ENCODE assay signal across 16 mouse cellular contexts in genomic region chr4:54636986-54637641, GRCm38 (mm10).
A peak's percentile ranks its signal among the peaks of the same experiment; 100 is the strongest.
DNase-seq lines count a peak whose midpoint lies in the region; ATAC-seq and TF ChIP-seq lines count a peak whose summit lies in the region.
"Had no signal": no experiment of that assay in that cellular context is flagged by ENCODE, and none has a peak within 500 bp of the region (broad histone marks: within the 10 kb centered on the region; RNA-seq: fewer than 3 reads in every experiment).

No protein-coding gene starts in this region.

- 39% methylated on average over 3 of the region's 3 CpGs for WGBS in forebrain, embryonic 10.5 days
- WGBS in forebrain, embryonic 15.5 days: 18% methylated on average over 3 of the region's 3 CpGs
- 27% methylated on average over 3 of the region's 3 CpGs for WGBS in hindbrain, embryonic 12.5 days
- 27% methylated on average over 3 of the region's 3 CpGs for WGBS in midbrain, embryonic 16.5 days
- WGBS in liver, postnatal 0 days (ENCODE audit: insufficient replicate concordance): 24% methylated on average over 3 of the region's 3 CpGs

- no peak overlapping the region for H3K9ac ChIP-seq in forebrain, embryonic 15.5 days (replicated peaks)
- H3K9ac ChIP-seq in hindbrain, embryonic 12.5 days: no peak overlapping the region
- H3K9ac ChIP-seq in midbrain, embryonic 16.5 days (ENCODE audit: low read depth, low read length): no peak overlapping the region
- H3K9ac ChIP-seq in liver, postnatal 0 days (replicated peaks): no peak overlapping the region
- H3K9ac ChIP-seq: limb, embryonic 12.5 days had no signal

- no peaks in the 10 kb centered on the region for H3K27me3 ChIP-seq in forebrain, embryonic 10.5 days (ENCODE audit: poor library complexity, severe bottlenecking)
- no peaks in the 10 kb centered on the region for H3K27me3 ChIP-seq in forebrain, embryonic 15.5 days
- H3K27me3 ChIP-seq in hindbrain, embryonic 12.5 days: no peaks in the 10 kb centered on the region
- no peaks in the 10 kb centered on the region for H3K27me3 ChIP-seq in midbrain, embryonic 16.5 days (ENCODE audit: control insufficient read depth, insufficient read depth, low read depth, low read length)
- no peaks in the 10 kb centered on the region for H3K27me3 ChIP-seq in liver, postnatal 0 days (ENCODE audit: insufficient read depth, low read length)
- H3K27me3 ChIP-seq: limb, embryonic 12.5 days had no signal

- H3K4me3 ChIP-seq in forebrain, embryonic 10.5 days: no peak overlapping the region
- no peak overlapping the region for H3K4me3 ChIP-seq in forebrain, embryonic 15.5 days
- no peak overlapping the region for H3K4me3 ChIP-seq in hindbrain, embryonic 12.5 days
- H3K4me3 ChIP-seq in midbrain, embryonic 16.5 days (ENCODE audit: low read depth, low read length): no peak overlapping the region
- no peak overlapping the region for H3K4me3 ChIP-seq in liver, postnatal 0 days (ENCODE audit: low read depth, low read length)
- H3K4me3 ChIP-seq: limb, embryonic 12.5 days had no signal

- H3K9me3 ChIP-seq in forebrain, embryonic 10.5 days: no peaks in the 10 kb centered on the region
- no peaks in the 10 kb centered on the region for H3K9me3 ChIP-seq in forebrain, embryonic 15.5 days
- no peaks in the 10 kb centered on the region for H3K9me3 ChIP-seq in hindbrain, embryonic 12.5 days (replicated peaks)
- no peaks in the 10 kb centered on the region for H3K9me3 ChIP-seq in midbrain, embryonic 16.5 days (replicated peaks; ENCODE audit: control insufficient read depth, low read length, poor library complexity, severe bottlenecking)
- no peaks in the 10 kb centered on the region for H3K9me3 ChIP-seq in liver, postnatal 0 days (ENCODE audit: low read length)
- H3K9me3 ChIP-seq: limb, embryonic 12.5 days had no signal

- ATAC-seq in forebrain, embryonic 15.5 days (replicated peaks): no peak
- peak; percentile 38; the same call in 1 of the 2 replicates for ATAC-seq in hindbrain, embryonic 12.5 days (ENCODE audit: low FRiP score)
- ATAC-seq in midbrain, embryonic 16.5 days: peak; percentile 83
- no peak for ATAC-seq in liver, postnatal 0 days

- peaks cover 2% of the 10 kb centered on the region; the same call in 1 of the 2 replicates for H3K4me1 ChIP-seq in forebrain, embryonic 10.5 days
- no peaks in the 10 kb centered on the region for H3K4me1 ChIP-seq in forebrain, embryonic 15.5 days
- no peaks in the 10 kb centered on the region for H3K4me1 ChIP-seq in hindbrain, embryonic 12.5 days
- H3K4me1 ChIP-seq in midbrain, embryonic 16.5 days (ENCODE audit: control insufficient read depth, insufficient read depth, low read length): no peaks in the 10 kb centered on the region
- no peaks in the 10 kb centered on the region for H3K4me1 ChIP-seq in liver, postnatal 0 days (ENCODE audit: insufficient read depth)
- H3K4me1 ChIP-seq: limb, embryonic 12.5 days had no signal

- intact Hi-C loops in left cerebral cortex, postnatal 4 days (cut with DNase I): no loop called here

- H3K4me2 ChIP-seq in forebrain, embryonic 15.5 days (replicated peaks): no peak overlapping the region
- H3K4me2 ChIP-seq in hindbrain, embryonic 12.5 days (replicated peaks): no peak overlapping the region
- no peak overlapping the region for H3K4me2 ChIP-seq in midbrain, embryonic 16.5 days (ENCODE audit: low read length)
- no peak overlapping the region for H3K4me2 ChIP-seq in liver, postnatal 0 days (ENCODE audit: low read depth, low read length)
- H3K4me2 ChIP-seq: heart, embryonic 11.5 days; limb, embryonic 12.5 days had no signal

- no peak for DNase-seq in forebrain, embryonic 10.5 days (ENCODE audit: extremely low spot score, low spot score)
- peak; percentile 58 for DNase-seq in left cerebral cortex, postnatal 4 days
- no peak for DNase-seq in left cerebral cortex, adult 11 months (ENCODE audit: low spot score)
- DNase-seq in liver, postnatal 0 days: no peak
- no peak for DNase-seq in retina, embryonic 14.5 days (ENCODE audit: low spot score)
- DNase-seq: gastrocnemius, postnatal 25 days; heart, postnatal 4 days; kidney, adult 18-20 months; kidney, postnatal 36 days; lung, postnatal 36 days; right cerebral cortex, postnatal 4 days had no signal

- TF ChIP-seq EP300 in liver, postnatal 0 days (IDR thresholded peaks at IDR 0.05; ENCODE audit: low read depth): no peak

- H3K27ac ChIP-seq in forebrain, embryonic 10.5 days: peak overlapping the region; percentile 32; the same call in 1 of the 2 replicates
- H3K27ac ChIP-seq in forebrain, embryonic 15.5 days (replicated peaks): no peak overlapping the region
- no peak overlapping the region for H3K27ac ChIP-seq in hindbrain, embryonic 12.5 days
- no peak overlapping the region for H3K27ac ChIP-seq in midbrain, embryonic 16.5 days (ENCODE audit: low read length)
- no peak overlapping the region for H3K27ac ChIP-seq in liver, postnatal 0 days (ENCODE audit: low read depth)
- H3K27ac ChIP-seq: limb, embryonic 12.5 days had no signal

- no peaks in the 10 kb centered on the region for H3K36me3 ChIP-seq in forebrain, embryonic 10.5 days (replicated peaks)
- H3K36me3 ChIP-seq in forebrain, embryonic 15.5 days: no peaks in the 10 kb centered on the region
- no peaks in the 10 kb centered on the region for H3K36me3 ChIP-seq in hindbrain, embryonic 12.5 days
- H3K36me3 ChIP-seq in midbrain, embryonic 16.5 days (ENCODE audit: control insufficient read depth, insufficient read depth, low read length): no peaks in the 10 kb centered on the region
- H3K36me3 ChIP-seq in liver, postnatal 0 days (replicated peaks; ENCODE audit: insufficient read depth, low read length): no peaks in the 10 kb centered on the region
- H3K36me3 ChIP-seq: limb, embryonic 12.5 days had no signal

- TF ChIP-seq CTCF in liver, postnatal 0 days (IDR thresholded peaks at IDR 0.05; ENCODE audit: low read depth): no peak

Comparison
In these comparisons a context has a peak if more than half of its experiments do, and no peak if none do; other contexts are left out.
1. ATAC-seq: peak in hindbrain, embryonic 12.5 days (single experiment) and midbrain, embryonic 16.5 days (single experiment); none in forebrain, embryonic 15.5 days (single experiment) and liver, postnatal 0 days (single experiment).